Mouse (Mus musculus): ENCODE data around the gene Sdc3.

GRCm38 (mm10) chr4:130804292-130804691 lies 12.0 kb downstream of the Sdc3 start:
- TF ChIP-seq CTCF (conservative IDR thresholded peaks at IDR 0.05; ENCODE audit: insufficient read depth, insufficient read length, low read depth, low read length) (no peak), POLR2A (IDR thresholded peaks at IDR 0.05; ENCODE audit: low read depth, low read length) (no peak)

Measured in kidney, adult 2 months (tissue).